Mouse (Mus musculus) forebrain, embryonic 16.5 days (tissue): ENCODE data around the gene Mapk8ip1. TPM values are rescaled to one million over a fixed set of nuclear protein-coding genes. Genes with fewer than 3 reads are reported as not detected.

Experiments used
- ATAC-seq: fragments of 200-750 bp; cut with Nextera tagmentation; 2 replicates; pipeline ENCODE4 v1.8.0; 2017; ENCODE audit warnings: mild to moderate bottlenecking, moderate library complexity
- H3K27ac ChIP-seq: fragments of 300-500 bp; sonication (generic); 2 replicates; pipeline ENCODE4 v1.5.1; 2014; ENCODE audit warnings: low read length, control low read depth
- H3K27me3 ChIP-seq: fragments of 300-500 bp; sonication (generic); replicated peaks from 2 replicates; pipeline ENCODE4 v1.6.1; 2014; ENCODE audit warnings: low read length; ENCODE audit not compliant: control insufficient read depth, insufficient read depth
- H3K36me3 ChIP-seq: fragments of 300-500 bp; sonication (generic); 2 replicates; pipeline ENCODE4 v1.6.1; 2014; ENCODE audit not compliant: control insufficient read depth, insufficient read depth
- H3K4me1 ChIP-seq: fragments of 300-500 bp; sonication (generic); replicated peaks from 2 replicates; pipeline ENCODE4 v1.6.1; 2014; ENCODE audit warnings: low read length; ENCODE audit not compliant: control insufficient read depth, insufficient read depth
- H3K4me2 ChIP-seq: fragments of 300-500 bp; sonication (generic); 2 replicates; pipeline ENCODE4 v1.6.1; 2014; ENCODE audit warnings: mild to moderate bottlenecking, low read length, control low read depth
- H3K4me3 ChIP-seq: fragments of 300-500 bp; sonication (generic); replicated peaks from 2 replicates; pipeline ENCODE4 v1.5.1; 2014; ENCODE audit warnings: mild to moderate bottlenecking, low read length, control low read depth
- H3K9ac ChIP-seq: fragments of 300-500 bp; sonication (generic); replicated peaks from 2 replicates; pipeline ENCODE4 v1.6.1; 2014; ENCODE audit warnings: low read depth, low read length, control low read depth
- H3K9me3 ChIP-seq: fragments of 300-500 bp; sonication (generic); 2 replicates; pipeline ENCODE4 v1.6.1; 2016; ENCODE audit warnings: low read length; ENCODE audit not compliant: control insufficient read depth
- WGBS: fragments of 180-500 bp; shearing (Covaris S2); extraction: QIAGEN DNeasy Blood & Tissue Kit; methylation state at CpG from one replicate; pipeline ENCODE4 v1.1.7; 2014; 5-methylcytosine and 5-hydroxymethylcytosine counted together
- polyA plus RNA-seq: library from polyadenylated mRNA; unstranded; fragments of >200 nt; fragmentation: Nextera tagmentation; extraction: Ambion mirVana; gene quantifications from 2 replicates; pipeline ENCODE4 v1.2.1, GENCODE M21; 2015

Mapk8ip1 gene
- polyA plus RNA-seq, 1 experiment from 2014 or later, result 101 TPM

- no peak for ATAC-seq
- 89% methylated on average over 2 of the region's 2 CpGs for WGBS
These were observed 29.0 kb upstream of the Mapk8ip1 start for GRCm38 (mm10) chr2:92430089-92430488.

DNA sequence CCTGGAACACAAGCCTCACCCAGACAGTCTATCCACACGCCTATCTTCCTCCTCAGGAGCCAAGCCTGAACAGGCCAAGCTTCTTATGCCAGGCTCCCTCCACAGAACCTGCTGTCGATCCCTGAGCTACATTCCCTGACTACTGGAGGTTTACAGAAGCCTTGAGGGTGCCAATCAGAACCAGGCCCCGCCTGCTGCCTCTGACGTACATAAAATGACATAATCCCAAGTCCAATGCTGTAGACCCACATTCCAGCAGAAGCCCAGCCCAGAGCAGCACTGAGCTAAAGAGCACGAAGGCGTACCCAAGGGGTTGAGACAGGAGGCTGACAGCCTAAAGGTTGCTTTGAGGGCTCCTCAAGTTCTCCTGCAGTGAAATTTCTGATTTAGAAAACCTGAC is 26.8 kb upstream of the Mapk8ip1 start:
- H3K4me1 ChIP-seq, result peaks cover 72% of the 10 kb centered on the region
- H3K9me3 ChIP-seq, result no peaks in the 10 kb centered on the region
- H3K27me3 ChIP-seq, result no peaks in the 10 kb centered on the region
- no peak overlapping the region for H3K9ac ChIP-seq
- peaks cover 4% of the 10 kb centered on the region; the same call in 1 of the 2 replicates for H3K36me3 ChIP-seq
- ATAC-seq, result peak; percentile 34
- 0 out of 2 replicates have a peak overlapping the region, but pooled peaks have one; percentile 9 for H3K27ac ChIP-seq
- 33% methylated on average over 6 of the region's 6 CpGs for WGBS
- no peak overlapping the region for H3K4me3 ChIP-seq
- no peak overlapping the region for H3K4me2 ChIP-seq

More at GRCm38 (mm10) chr2:92430089-92430488, 29.0 kb upstream of the Mapk8ip1 start:
- Histone ChIP-seq H3K27ac (no peak overlapping the region), H3K9me3 (no peaks in the 10 kb centered on the region), H3K4me2 (no peak overlapping the region), H3K4me3 (no peak overlapping the region), H3K27me3 (no peaks in the 10 kb centered on the region), H3K36me3 (no peaks in the 10 kb centered on the region; the same call in 1 of the 2 replicates), H3K4me1 (peaks cover 64% of the 10 kb centered on the region), H3K9ac (no peak overlapping the region)

DNA sequence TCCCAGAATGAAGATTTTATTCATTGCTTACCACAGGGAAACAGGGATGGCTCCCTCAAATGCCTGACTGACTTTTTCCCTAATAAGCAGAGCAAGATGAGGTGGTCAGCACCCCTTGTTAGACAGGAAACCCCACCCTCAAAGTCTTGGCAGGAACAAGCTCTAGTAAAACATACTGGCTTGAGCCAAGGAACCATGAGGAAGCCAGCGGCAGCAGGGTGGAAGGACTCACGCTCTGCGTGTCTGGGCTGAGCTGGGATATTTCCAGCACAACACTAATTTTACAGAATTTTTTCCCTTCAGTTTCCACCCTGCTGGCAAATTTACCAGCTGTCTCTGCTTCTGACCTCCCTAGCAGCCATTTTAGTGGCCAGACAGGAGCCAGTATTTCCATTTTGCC is 25.4 kb upstream of the Mapk8ip1 start:
- H3K4me2 ChIP-seq, result no peak overlapping the region
- no peaks in the 10 kb centered on the region for H3K9me3 ChIP-seq
- peaks cover 13% of the 10 kb centered on the region; the same call in 1 of the 2 replicates for H3K36me3 ChIP-seq
- no peak for ATAC-seq
- H3K4me1 ChIP-seq, result peaks cover 57% of the 10 kb centered on the region
- 72% methylated on average over 3 of the region's 3 CpGs for WGBS
- no peak overlapping the region for H3K4me3 ChIP-seq
- H3K27me3 ChIP-seq, result no peaks in the 10 kb centered on the region
- no peak overlapping the region for H3K9ac ChIP-seq
- 0 out of 2 replicates have a peak overlapping the region, but pooled peaks have one; percentile 20 for H3K27ac ChIP-seq

- peaks cover 47% of the 10 kb centered on the region for H3K4me1 ChIP-seq
- 57% methylated on average over 4 of the region's 4 CpGs for WGBS
- ATAC-seq, result no peak
These were observed 24.3 kb upstream of the Mapk8ip1 start for GRCm38 (mm10) chr2:92425366-92425765.

GRCm38 (mm10) chr2:92424462-92425308 is 23.6 kb upstream of the Mapk8ip1 start:
- Histone ChIP-seq H3K27me3 (no peaks in the 10 kb centered on the region), H3K4me3 (no peak overlapping the region), H3K4me2 (no peak overlapping the region), H3K9me3 (no peaks in the 10 kb centered on the region), H3K9ac (no peak overlapping the region), H3K36me3 (peaks cover 22% of the 10 kb centered on the region), H3K4me1 (peaks cover 46% of the 10 kb centered on the region), H3K27ac (peak overlapping the region; percentile 73)
- ATAC-seq, result peak; percentile 78
- WGBS, result 40% methylated on average over 9 of the region's 9 CpGs

More at GRCm38 (mm10) chr2:92425366-92425765, 24.3 kb upstream of the Mapk8ip1 start:
- Histone ChIP-seq H3K9ac (no peak overlapping the region), H3K36me3 (peaks cover 21% of the 10 kb centered on the region), H3K27me3 (no peaks in the 10 kb centered on the region), H3K4me2 (no peak overlapping the region), H3K27ac (peak overlapping the region; percentile 51; the same call in 1 of the 2 replicates), H3K9me3 (no peaks in the 10 kb centered on the region), H3K4me3 (no peak overlapping the region)

GRCm38 (mm10) chr2:92423702-92424461 is 22.8 kb upstream of the Mapk8ip1 start:
- Histone ChIP-seq H3K27ac (peak overlapping the region; percentile 73), H3K9me3 (no peaks in the 10 kb centered on the region), H3K9ac (no peak overlapping the region), H3K36me3 (peaks cover 30% of the 10 kb centered on the region), H3K4me3 (no peak overlapping the region), H3K4me2 (no peak overlapping the region), H3K27me3 (no peaks in the 10 kb centered on the region), H3K4me1 (peaks cover 46% of the 10 kb centered on the region)
- WGBS, result 51% methylated on average over 9 of the region's 9 CpGs
- peak; percentile 71 for ATAC-seq

DNA sequence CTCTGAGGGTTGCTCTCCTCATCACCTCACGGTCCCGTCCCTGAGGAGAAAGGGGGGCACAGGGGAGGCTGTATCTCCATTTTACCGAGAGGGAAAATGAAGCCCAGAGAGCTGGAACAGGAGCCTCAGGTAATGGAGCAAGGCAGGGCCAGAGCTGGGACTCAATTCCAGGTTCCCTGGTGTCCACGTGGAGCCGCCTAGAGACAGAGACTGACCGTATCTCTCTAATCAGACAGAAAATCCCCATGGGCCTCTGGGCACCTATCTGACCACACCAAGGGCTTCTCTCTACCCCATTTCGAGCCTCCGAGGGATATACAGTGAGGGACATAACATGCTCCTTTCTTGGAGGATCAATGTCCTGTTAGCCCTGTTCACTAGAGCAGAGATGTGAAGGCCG is 22.1 kb upstream of the Mapk8ip1 start:
- Histone ChIP-seq H3K36me3 (peaks cover 33% of the 10 kb centered on the region), H3K27me3 (no peaks in the 10 kb centered on the region), H3K4me1 (peaks cover 42% of the 10 kb centered on the region), H3K4me2 (no peak overlapping the region), H3K4me3 (no peak overlapping the region), H3K9me3 (no peaks in the 10 kb centered on the region), H3K9ac (no peak overlapping the region), H3K27ac (peak overlapping the region; percentile 34; the same call in 1 of the 2 replicates)
- 86% methylated on average over 9 of the region's 9 CpGs for WGBS
- ATAC-seq, result no peak

GRCm38 (mm10) chr2:92422388-92423135 is 21.5 kb upstream of the Mapk8ip1 start:
- H3K9me3 ChIP-seq, result no peaks in the 10 kb centered on the region
- H3K9ac ChIP-seq, result no peak overlapping the region
- H3K36me3 ChIP-seq, result peaks cover 33% of the 10 kb centered on the region
- ATAC-seq, result no peak
- no peaks in the 10 kb centered on the region for H3K27me3 ChIP-seq
- H3K27ac ChIP-seq, result no peak overlapping the region
- H3K4me1 ChIP-seq, result peaks cover 36% of the 10 kb centered on the region
- H3K4me3 ChIP-seq, result no peak overlapping the region
- 74% methylated on average over 10 of the region's 10 CpGs for WGBS
- H3K4me2 ChIP-seq, result no peak overlapping the region
